Mouse (Mus musculus): ENCODE data around the gene Gck.

The Gck gene

GRCm38 (mm10) chr11:5877421-5877820 lies 72.5 kb downstream of the Gck start:
- no peak for DNase-seq (ENCODE audit: low spot score in 2 of 2)

GRCm38 (mm10) chr11:5873192-5873591 lies 76.7 kb downstream of the Gck start:
- no peak for DNase-seq (ENCODE audit: low spot score in 2 of 2)

- DNase-seq (ENCODE audit: low spot score in 2 of 2), result no peak
These were observed 77.2 kb downstream of the Gck start for GRCm38 (mm10) chr11:5872707-5873106.

- no peak for DNase-seq (ENCODE audit: low spot score in 2 of 2)
These were observed 79.8 kb downstream of the Gck start for GRCm38 (mm10) chr11:5870069-5870468.

- DNase-seq (ENCODE audit: low spot score in 2 of 2), result no peak
These were observed 80.5 kb downstream of the Gck start for GRCm38 (mm10) chr11:5869331-5869730.

- no peak for DNase-seq (ENCODE audit: low spot score in 2 of 2)
These were observed 81.6 kb downstream of the Gck start for GRCm38 (mm10) chr11:5868324-5868723.

- DNase-seq (ENCODE audit: low spot score in 2 of 2), result no peak
These were observed 82.7 kb downstream of the Gck start for GRCm38 (mm10) chr11:5867196-5867595.

- no peak for DNase-seq (ENCODE audit: low spot score in 2 of 2)
These were observed 87.3 kb downstream of the Gck start for GRCm38 (mm10) chr11:5862394-5863105.

GRCm38 (mm10) chr11:5861678-5862393 lies 88.0 kb downstream of the Gck start, which contains the start of gene Aebp1:
TSS of gene Aebp1 (plus strand) at chr11:5861947.
- DNase-seq (ENCODE audit: low spot score in 2 of 2), result no peak

- DNase-seq (ENCODE audit: low spot score in 2 of 2), result no peak
These were observed 89.2 kb downstream of the Gck start for GRCm38 (mm10) chr11:5860639-5861038.

GRCm38 (mm10) chr11:5859883-5860550 lies 89.9 kb downstream of the Gck start:
- DNase-seq (ENCODE audit: low spot score in 2 of 2), result no peak

- no peak for DNase-seq (ENCODE audit: low spot score in 2 of 2)
These were observed 91.2 kb downstream of the Gck start for GRCm38 (mm10) chr11:5858723-5859122.

GRCm38 (mm10) chr11:5856479-5857130 lies 93.3 kb downstream of the Gck start:
- DNase-seq (ENCODE audit: low spot score in 2 of 2), result no peak

GRCm38 (mm10) chr11:5855902-5856301 lies 94.0 kb downstream of the Gck start:
- peak; percentile 25 to 37 for DNase-seq (ENCODE audit: low spot score in 2 of 2)

GRCm38 (mm10) chr11:5855481-5855880 lies 94.4 kb downstream of the Gck start:
- no peak for DNase-seq (ENCODE audit: low spot score in 2 of 2)

- DNase-seq (ENCODE audit: low spot score in 2 of 2), result no peak
These were observed 97.6 kb downstream of the Gck start for GRCm38 (mm10) chr11:5852314-5852713.

GRCm38 (mm10) chr11:5851021-5851736 lies 98.7 kb downstream of the Gck start:
- DNase-seq (ENCODE audit: low spot score in 2 of 2), result no peak
